7 mouse cellular contexts compared by ENCODE assay signal in the genomic region with DNA sequence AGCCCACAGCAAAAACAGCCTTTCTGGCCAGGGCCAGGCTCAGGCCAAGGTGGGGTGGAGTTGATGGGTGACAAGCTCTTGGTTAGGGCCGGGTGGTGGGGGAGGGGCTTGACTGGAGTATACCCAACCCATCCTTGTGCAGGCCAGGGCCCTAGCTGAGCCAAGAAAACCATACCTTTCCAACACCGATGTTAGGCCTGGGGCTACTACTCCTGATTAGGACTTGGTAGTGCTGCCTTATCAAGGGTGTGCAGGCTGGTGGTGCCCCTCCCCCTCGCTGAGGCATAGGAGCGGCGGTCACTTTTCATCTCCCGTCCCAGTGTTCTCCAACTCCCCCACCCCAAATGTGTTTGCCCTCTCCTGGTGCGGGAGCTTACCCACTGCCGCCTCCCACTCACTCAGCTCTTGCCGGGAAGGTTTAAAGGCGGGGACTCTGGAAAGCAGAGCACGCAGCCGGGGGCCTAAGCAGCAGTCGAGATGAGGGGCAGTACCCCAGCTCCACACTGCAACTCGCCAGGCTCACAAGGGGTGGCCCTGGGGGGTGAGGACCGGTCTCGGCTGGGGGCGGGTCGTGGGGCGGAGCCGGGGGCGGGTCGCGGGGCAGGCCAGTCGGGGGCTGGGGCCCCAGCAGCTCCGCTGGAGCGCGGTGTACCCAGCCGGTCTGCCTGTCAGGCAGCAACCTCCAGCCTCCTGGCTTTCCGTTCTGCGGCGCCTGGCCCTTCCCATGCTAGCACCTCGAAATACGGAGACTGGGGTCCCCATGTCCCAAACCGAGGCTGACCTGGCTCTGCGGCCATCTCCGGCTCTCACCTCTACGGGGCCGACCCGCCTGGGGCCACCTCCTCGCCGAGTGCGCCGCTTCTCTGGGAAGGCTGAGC. TPM values are rescaled to one million over a fixed set of nuclear protein-coding genes. Genes with fewer than 3 reads are reported as not detected.
DNase-seq lines count a peak whose midpoint lies in the region; ATAC-seq and TF ChIP-seq lines count a peak whose summit lies in the region.

Gene Wnk4, plus strand, starts transcription at position 620 of the 878 bp plus-strand sequence.

- H3K79me2 ChIP-seq in CH12.LX (replicated peaks; ENCODE audit: control insufficient read depth, extremely low read depth, insufficient read depth, poor library complexity, severe bottlenecking) = no peaks in the 10 kb centered on the region

- TF ChIP-seq POLR2A in CH12.LX (IDR thresholded peaks at IDR 0.05; ENCODE audit: low read depth, low read length) = no peak; the same call in 1 of the 2 replicates

- peaks cover 27 to 81% of the 10 kb centered on the region in 2 experiments for H3K36me3 ChIP-seq in CH12.LX (replicated peaks in 1 of 2; ENCODE audit: control insufficient read depth in 1 of 2, insufficient read depth in 1 of 2, low read length in 1 of 2)
- H3K36me3 ChIP-seq in embryonic facial prominence, embryonic 15.5 days = peaks cover 16% of the 10 kb centered on the region
- peaks cover 11% of the 10 kb centered on the region; the same call in 1 of the 2 replicates for H3K36me3 ChIP-seq in midbrain, embryonic 12.5 days
- peaks cover 8% of the 10 kb centered on the region; the same call in 1 of the 2 replicates for H3K36me3 ChIP-seq in stomach, embryonic 14.5 days (ENCODE audit: control insufficient read depth, insufficient read depth, low read length)

- in situ Hi-C loops in CH12.LX (cut with MboI; ENCODE audit: low pct_ligation_motif_present, low pct_unique_long_range_greater_than_20kb, low sequenced_read_pairs) = no loop called here

- no peak for TF ChIP-seq RAD21 in CH12.LX (IDR thresholded peaks at IDR 0.05; ENCODE audit: low read depth, low read length)

- under 1% methylated on average over 43 of the region's 43 CpGs for WGBS in embryonic facial prominence, embryonic 15.5 days
- 0% methylated on average over 42 of the region's 43 CpGs for WGBS in midbrain, embryonic 12.5 days
- WGBS in stomach, embryonic 14.5 days = 1% methylated on average over 42 of the region's 43 CpGs

- peaks cover 4 to 39% of the 10 kb centered on the region in 2 experiments; a peak in 3 of 4 replicates for H3K4me1 ChIP-seq in CH12.LX (ENCODE audit: control insufficient read depth in 1 of 2, insufficient read depth in 2 of 2)
- H3K4me1 ChIP-seq in embryonic facial prominence, embryonic 15.5 days = peaks cover 66% of the 10 kb centered on the region
- H3K4me1 ChIP-seq in midbrain, embryonic 12.5 days = peaks cover 50% of the 10 kb centered on the region
- peaks cover 48% of the 10 kb centered on the region for H3K4me1 ChIP-seq in stomach, embryonic 14.5 days (ENCODE audit: control insufficient read depth, insufficient read depth, low read length)

- no peak within 1 kb of the TSS for H3K9ac ChIP-seq in CH12.LX (ENCODE audit: insufficient read depth, low read depth)
- H3K9ac ChIP-seq in embryonic facial prominence, embryonic 15.5 days = peak within 1 kb of the TSS; percentile 58
- H3K9ac ChIP-seq in midbrain, embryonic 12.5 days (replicated peaks) = peak within 1 kb of the TSS; percentile 71
- peak within 1 kb of the TSS; percentile 73 for H3K9ac ChIP-seq in stomach, embryonic 14.5 days (replicated peaks; ENCODE audit: low read depth, low read length)

- no peak within 1 kb of the TSS for H3K27ac ChIP-seq in CH12.LX (ENCODE audit: insufficient read depth, low read depth)
- peak within 1 kb of the TSS; percentile 81 for H3K27ac ChIP-seq in embryonic facial prominence, embryonic 15.5 days (replicated peaks)
- peak within 1 kb of the TSS; percentile 58 for H3K27ac ChIP-seq in midbrain, embryonic 12.5 days (replicated peaks)
- peak within 1 kb of the TSS; percentile 86 for H3K27ac ChIP-seq in stomach, embryonic 14.5 days (ENCODE audit: low read length)

- no peaks in the 10 kb centered on the region for H3K9me3 ChIP-seq in CH12.LX (replicated peaks; ENCODE audit: low read length)
- no peaks in the 10 kb centered on the region for H3K9me3 ChIP-seq in embryonic facial prominence, embryonic 15.5 days (replicated peaks)
- no peaks in the 10 kb centered on the region for H3K9me3 ChIP-seq in midbrain, embryonic 12.5 days
- no peaks in the 10 kb centered on the region for H3K9me3 ChIP-seq in stomach, embryonic 14.5 days (ENCODE audit: control insufficient read depth, low read depth, low read length)

- 0 out of 2 replicates have a peak within 1 kb of the TSS, but pooled peaks have one; percentile 12 for H3K4me2 ChIP-seq in CH12.LX (ENCODE audit: insufficient read depth, low read depth, poor library complexity, severe bottlenecking)
- peak within 1 kb of the TSS; percentile 98 for H3K4me2 ChIP-seq in embryonic facial prominence, embryonic 15.5 days (replicated peaks)
- peak within 1 kb of the TSS; percentile 98 for H3K4me2 ChIP-seq in midbrain, embryonic 12.5 days (replicated peaks)
- peak within 1 kb of the TSS; percentile 98 for H3K4me2 ChIP-seq in stomach, embryonic 14.5 days (replicated peaks; ENCODE audit: low read depth, low read length)

- dilution Hi-C loops in CH12.LX (cut with MboI; ENCODE audit: extremely low pct_ligation_motif_present, extremely low pct_unique_long_range_greater_than_20kb, low sequenced_read_pairs) = no loop called here

- TF ChIP-seq CTCF in CH12.LX (conservative IDR thresholded peaks at IDR 0.05 in 1 of 2, IDR thresholded peaks at IDR 0.05 in 1 of 2; ENCODE audit: low read depth in 2 of 2, low read length in 2 of 2) = no peak

- no peak for TF ChIP-seq EP300 in CH12.LX (IDR thresholded peaks at IDR 0.05; ENCODE audit: low read length)

- peak within 1 kb of the TSS in 1 of 3 experiments; percentile 25 for H3K4me3 ChIP-seq in CH12.LX (replicated peaks in 1 of 3; ENCODE audit: low read depth in 2 of 3, low read length in 2 of 3, poor library complexity in 1 of 3)
- H3K4me3 ChIP-seq in embryonic facial prominence, embryonic 15.5 days (replicated peaks) = peak within 1 kb of the TSS; percentile 65
- H3K4me3 ChIP-seq in midbrain, embryonic 12.5 days = peak within 1 kb of the TSS; percentile 50
- H3K4me3 ChIP-seq in stomach, embryonic 14.5 days (ENCODE audit: low read depth, low read length) = peak within 1 kb of the TSS; percentile 58

- intact Hi-C loops in heart, postnatal 10 days (cut with DNase I) = loop anchor here (2.0 kb wide), 1 partner anchor 39 kb away; no protein-coding TSS in a partner anchor

- H3K27me3 ChIP-seq in CH12.LX (replicated peaks) = no peaks in the 10 kb centered on the region
- peaks cover 32% of the 10 kb centered on the region for H3K27me3 ChIP-seq in embryonic facial prominence, embryonic 15.5 days
- H3K27me3 ChIP-seq in midbrain, embryonic 12.5 days = peaks cover 52% of the 10 kb centered on the region
- peaks cover 5% of the 10 kb centered on the region; the same call in 1 of the 2 replicates for H3K27me3 ChIP-seq in stomach, embryonic 14.5 days (ENCODE audit: control insufficient read depth, insufficient read depth, low read length)

- ATAC-seq in embryonic facial prominence, embryonic 15.5 days (ENCODE audit: insufficient number of reproducible peaks, low FRiP score, low TSS enrichment, low read depth) = peak; percentile 87
- ATAC-seq in midbrain, embryonic 12.5 days (ENCODE audit: low FRiP score, low read depth) = peak; percentile 80
- peak; percentile 84 for ATAC-seq in stomach, embryonic 14.5 days (ENCODE audit: insufficient number of reproducible peaks, insufficient read depth, low FRiP score, low read depth)

- DNase-seq in CH12.LX (ENCODE audit: extremely low read depth) = peak; percentile 23
- DNase-seq in Muller cell, postnatal 12 days (ENCODE audit: inconsistent ontology term) = peak; percentile 72
- peak; percentile 73 to 76 for DNase-seq in heart, postnatal 10 days
- peak; percentile 86 to 91 for DNase-seq in kidney, postnatal 4 days

TF ChIP-seq in CH12.LX, 34 proteins besides CTCF, POLR2A, EP300 and RAD21:
- TF ChIP-seq POLR2AphosphoS2 (IDR thresholded peaks at IDR 0.05; ENCODE audit: low read depth, low read length) = peak; percentile 55; the same call in 1 of the 2 replicates
- TF ChIP-seq CHD2 (IDR thresholded peaks at IDR 0.05; ENCODE audit: low read length) = peak; percentile 30; the same call in 1 of the 2 replicates
- TF ChIP-seq ZKSCAN1 (IDR thresholded peaks at IDR 0.05; ENCODE audit: borderline replicate concordance, low read depth, low read length) = no peak
- 0 out of 2 replicates have a peak, but pooled peaks have one; percentile 23 for TF ChIP-seq MXI1 (IDR thresholded peaks at IDR 0.05; ENCODE audit: low read depth, low read length)
- peak; percentile 24; the same call in 1 of the 2 replicates for TF ChIP-seq HCFC1 (IDR thresholded peaks at IDR 0.05; ENCODE audit: low read depth, low read length)
- TF ChIP-seq NRF1 (IDR thresholded peaks at IDR 0.05; ENCODE audit: low read depth, low read length) = no peak

RNA-seq across cellular contexts. Expression of gene Wnk4, which starts in this region (rescaled TPM):
- total RNA-seq in CH12.LX (2012; rRNA removed) (0.85 and 1.2 TPM in 2 replicates), CH12.LX (2014; rRNA removed) (0.62 and 0.90 TPM in 2 replicates)
- 5.4 and 7.8 TPM in 2 replicates for polyA plus RNA-seq in CH12.LX (2012; ENCODE audit: insufficient read length, low read depth)
- polyA plus RNA-seq in embryonic facial prominence, embryonic 15.5 days (2015; fragmentation: Nextera tagmentation; extraction: Ambion mirVana) = 12.5 and 14.3 TPM in 2 replicates
- total RNA-seq in heart, postnatal 10 days (2021) = 1 to 10 TPM; 5.7 to 7.6 TPM
- 7.8 and 10.2 TPM in 2 replicates for polyA plus RNA-seq in midbrain, embryonic 12.5 days (2016; fragmentation: Nextera tagmentation; extraction: Ambion mirVana)
- 21.9 and 26.8 TPM in 2 replicates for polyA plus RNA-seq in stomach, embryonic 14.5 days (2014; fragmentation: Nextera tagmentation; extraction: Ambion mirVana)

Comparison
In these comparisons a context has a peak if more than half of its experiments do, and no peak if none do; other contexts are left out.
1. DNase-seq: peak in every context shown above with its lines; median percentile 88 in kidney, postnatal 4 days; 74 in heart, postnatal 10 days; 72 in Muller cell, postnatal 12 days; 23 in CH12.LX.
2. H3K4me2 ChIP-seq: peak in every context shown above with its lines; median percentile 98 in embryonic facial prominence, embryonic 15.5 days; 98 in midbrain, embryonic 12.5 days; 98 in stomach, embryonic 14.5 days; 12 in CH12.LX.